Mouse (Mus musculus) C2C12 (cell line): ENCODE measurements around the gene Klf12. TPM values are rescaled to one million over a fixed set of nuclear protein-coding genes. Genes with fewer than 3 reads are reported as not detected.
"Not testable (repeated sequence)": the region's sequence is repeated elsewhere in the genome, so short reads cannot be mapped to it uniquely, and the experiment has no call there.

Experiments used
- H3K27me3 ChIP-seq: one replicate; pipeline ENCODE4 v1.6.1; 2011; ENCODE audit not compliant: control insufficient read depth, insufficient read depth, insufficient read length
- H3K36me3 ChIP-seq: one replicate; pipeline ENCODE4 v1.6.1; 2011; ENCODE audit not compliant: control insufficient read depth, insufficient read depth
- H3K4me3 ChIP-seq: one replicate; pipeline ENCODE4 v1.5.1; 2011; ENCODE audit warnings: mild to moderate bottlenecking, control low read depth; ENCODE audit not compliant: poor library complexity, insufficient read depth, severe bottlenecking
- H3K79me2 ChIP-seq: one replicate; pipeline ENCODE4 v1.6.1; 2011; ENCODE audit not compliant: control insufficient read depth, insufficient read depth
- H3K79me3 ChIP-seq: one replicate; pipeline ENCODE4 v1.6.1; 2011; ENCODE audit warnings: low read depth, control low read depth
- H3ac ChIP-seq: one replicate; pipeline ENCODE3; 2011; ENCODE audit warnings: low read depth; ENCODE audit not compliant: control insufficient read depth, insufficient read length
- CEBPB ChIP-seq: IDR thresholded peaks from one replicate; pipeline ENCODE4 v1.6.1; 2011; ENCODE audit warnings: low read depth, mild to moderate bottlenecking, control low read depth, moderate library complexity
- CTCF ChIP-seq: IDR thresholded peaks from one replicate; pipeline ENCODE4 v1.5.1; 2011; ENCODE audit not compliant: control insufficient read depth, insufficient read depth, insufficient read length
- FOSL1 ChIP-seq: IDR thresholded peaks from one replicate; pipeline ENCODE4 v1.8.0; 2011; ENCODE audit warnings: mild to moderate bottlenecking, low read length; ENCODE audit not compliant: poor library complexity, insufficient read depth, severe bottlenecking
- MAX ChIP-seq: IDR thresholded peaks from one replicate; pipeline ENCODE4 v1.6.1; 2011; ENCODE audit warnings: mild to moderate bottlenecking, control low read depth
- MYOD1 ChIP-seq: IDR thresholded peaks from one replicate; pipeline ENCODE4 v1.6.1; 2011; ENCODE audit warnings: low read depth; ENCODE audit not compliant: control insufficient read depth, insufficient read length
- MYOG ChIP-seq: IDR thresholded peaks from one replicate; pipeline ENCODE4 v1.6.1; 2011; ENCODE audit not compliant: control insufficient read depth, insufficient read length; ENCODE audit errors: extremely low read depth
- USF1 ChIP-seq: IDR thresholded peaks from one replicate; pipeline ENCODE4 v1.6.1; 2011; ENCODE audit warnings: low read depth, mild to moderate bottlenecking, control low read depth, moderate library complexity
- polyA plus RNA-seq: library from polyadenylated mRNA; unstranded; fragments of >200 nt; fragmentation: generic; extraction: Trizol; gene quantifications from one replicate; pipeline ENCODE4 v1.2.1, GENCODE M21; 2012; ENCODE audit warnings: missing spikeins

Gene Klf12
- polyA plus RNA-seq, 1 experiment, result 1.2 TPM

DNA sequence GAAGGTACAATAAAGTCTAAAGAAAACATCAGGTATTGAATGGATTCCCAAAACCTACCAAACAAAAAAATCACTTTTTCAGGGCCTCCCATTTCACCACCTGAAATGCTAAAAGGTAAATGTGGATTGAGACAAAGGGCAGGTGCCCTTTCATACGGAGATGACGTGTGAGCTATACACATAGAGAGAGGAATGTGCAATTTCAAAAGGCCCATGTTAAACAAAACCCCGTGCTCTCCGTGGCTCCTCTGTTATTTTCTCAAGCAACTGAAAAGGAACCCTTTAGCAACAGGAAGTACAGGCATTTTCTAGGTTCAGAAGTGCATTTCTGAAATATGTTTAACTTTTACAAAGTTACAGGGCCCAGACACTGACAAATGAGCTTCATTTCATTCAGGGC is 399.4 kb downstream of the Klf12 start:
- no peaks in the 10 kb centered on the region for H3K79me2 ChIP-seq
- H3K27me3 ChIP-seq, result no peaks in the 10 kb centered on the region
- H3K36me3 ChIP-seq, result no peaks in the 10 kb centered on the region
- no peaks in the 10 kb centered on the region for H3K79me3 ChIP-seq
- TF ChIP-seq FOSL1 (no peak), MYOG (no peak), MAX (no peak), USF1 (no peak), MYOD1 (no peak), CTCF (no peak), CEBPB (no peak)
- H3K4me3 ChIP-seq, result no peak overlapping the region
- no peak overlapping the region for H3ac ChIP-seq

DNA sequence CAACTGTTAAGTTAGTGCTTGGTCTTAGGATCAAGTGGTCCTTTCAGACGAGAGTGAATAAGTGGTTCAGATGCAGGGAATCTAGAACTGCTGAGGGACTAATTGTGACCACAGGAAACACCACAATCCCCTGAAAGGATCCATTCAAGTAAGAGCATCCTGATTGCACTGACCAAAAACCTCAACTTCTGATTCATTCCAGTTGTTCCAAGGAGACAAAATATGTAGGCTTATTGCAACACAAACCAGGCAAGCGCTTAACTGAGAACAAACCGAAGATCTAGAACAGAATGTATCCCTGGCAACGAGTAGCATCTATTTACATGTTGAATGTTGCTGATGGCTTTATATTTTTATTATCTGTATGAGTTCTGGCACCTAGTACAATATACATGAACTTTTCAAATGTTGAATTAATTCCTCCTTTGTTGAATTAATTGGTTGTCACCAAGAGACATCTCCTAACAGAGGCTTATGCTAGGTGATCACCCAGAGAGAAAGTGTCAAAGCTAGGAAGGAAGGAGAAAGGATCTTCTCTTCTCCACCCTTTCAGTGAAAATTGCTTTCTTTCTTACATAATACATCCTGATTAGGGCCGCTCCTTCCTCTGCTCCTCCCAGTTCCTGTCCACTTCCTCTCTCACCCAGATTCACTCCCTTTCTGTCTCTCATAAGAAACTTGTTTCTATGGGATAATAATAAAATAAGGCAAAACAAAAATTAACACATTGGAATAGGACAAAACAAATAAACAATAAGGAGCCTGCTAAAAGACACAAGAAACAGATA is 407.5 kb downstream of the Klf12 start:
- no peaks in the 10 kb centered on the region for H3K27me3 ChIP-seq
- no peaks in the 10 kb centered on the region for H3K36me3 ChIP-seq
- H3ac ChIP-seq, result no peak overlapping the region
- no peak overlapping the region for H3K4me3 ChIP-seq
- no peaks in the 10 kb centered on the region for H3K79me3 ChIP-seq
- TF ChIP-seq CEBPB (peak; percentile 90), MAX (no peak)
- H3K79me2 ChIP-seq, result no peaks in the 10 kb centered on the region

DNA sequence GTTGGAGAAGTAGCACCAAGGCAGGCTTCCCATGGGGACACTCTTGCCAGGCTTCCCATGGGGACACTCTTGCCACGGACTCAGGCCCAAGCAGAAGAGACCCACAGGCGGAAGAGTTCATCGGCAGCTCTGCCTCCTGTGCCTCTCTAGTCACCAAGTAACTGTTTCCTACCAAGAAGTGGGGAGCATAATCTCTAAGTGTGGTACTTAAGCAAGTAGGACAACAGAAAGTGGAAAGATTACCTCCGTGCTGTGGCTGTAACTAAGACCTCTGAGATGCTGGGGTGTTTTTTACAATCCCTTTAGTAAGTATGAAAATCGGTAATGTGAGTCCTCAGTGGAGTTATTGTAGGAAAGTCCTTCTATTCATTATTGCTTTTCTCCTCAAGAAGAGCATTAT is 410.8 kb downstream of the Klf12 start:
- Histone ChIP-seq H3K36me3 (no peaks in the 10 kb centered on the region), H3K79me2 (no peaks in the 10 kb centered on the region), H3K27me3 (no peaks in the 10 kb centered on the region), H3K4me3 (no peak overlapping the region), H3K79me3 (no peaks in the 10 kb centered on the region), H3ac (no peak overlapping the region)
- no peak for TF ChIP-seq CEBPB
- TF ChIP-seq USF1, result no peak
- no peak for TF ChIP-seq MAX

DNA sequence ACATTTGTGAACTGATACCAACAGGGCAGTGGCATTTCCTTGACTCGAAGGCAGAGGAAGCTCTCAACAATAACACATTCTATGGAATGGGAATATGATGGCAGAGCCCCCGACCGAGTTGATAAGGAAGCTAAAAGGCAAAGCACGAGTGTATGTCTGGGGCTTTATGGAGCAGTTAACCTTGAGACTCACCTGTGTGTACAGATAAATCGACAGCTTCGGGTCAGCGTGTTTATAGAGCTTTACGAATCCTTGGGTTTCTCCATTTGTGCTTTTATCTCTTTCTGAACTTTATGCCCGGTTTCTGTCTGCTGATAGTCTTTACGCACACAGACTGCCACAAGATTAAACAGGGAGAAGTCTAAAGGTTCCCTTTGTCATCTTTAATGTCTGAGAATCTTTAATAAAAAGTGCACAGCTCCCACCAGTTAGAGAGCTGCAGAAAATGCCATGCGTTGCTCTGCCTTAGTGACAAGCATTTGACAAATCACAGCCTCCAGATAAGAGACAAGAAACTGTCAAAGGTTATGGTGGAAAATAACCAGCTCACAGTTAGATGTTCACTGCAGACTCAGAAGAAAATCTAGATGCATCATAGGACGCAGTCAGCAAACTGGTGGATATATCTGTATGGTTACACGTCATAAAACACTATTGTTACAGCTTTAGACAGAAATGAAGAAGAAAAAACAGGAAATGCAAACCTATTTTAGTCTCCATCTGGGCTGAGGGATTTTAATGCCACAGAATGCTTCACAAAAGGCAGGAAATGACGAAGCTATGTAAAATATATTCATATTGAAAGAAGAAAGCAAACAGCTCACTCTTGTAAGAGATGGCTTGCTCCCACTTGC is 428.1 kb downstream of the Klf12 start:
- Histone ChIP-seq H3K27me3 (no peaks in the 10 kb centered on the region), H3K79me2 (no peaks in the 10 kb centered on the region), H3K79me3 (no peaks in the 10 kb centered on the region), H3ac (no peak overlapping the region), H3K4me3 (no peak overlapping the region), H3K36me3 (no peaks in the 10 kb centered on the region)
- TF ChIP-seq USF1 (no peak), MYOG (no peak), MAX (no peak), CEBPB (no peak), CTCF (no peak), FOSL1 (no peak), MYOD1 (no peak)

DNA sequence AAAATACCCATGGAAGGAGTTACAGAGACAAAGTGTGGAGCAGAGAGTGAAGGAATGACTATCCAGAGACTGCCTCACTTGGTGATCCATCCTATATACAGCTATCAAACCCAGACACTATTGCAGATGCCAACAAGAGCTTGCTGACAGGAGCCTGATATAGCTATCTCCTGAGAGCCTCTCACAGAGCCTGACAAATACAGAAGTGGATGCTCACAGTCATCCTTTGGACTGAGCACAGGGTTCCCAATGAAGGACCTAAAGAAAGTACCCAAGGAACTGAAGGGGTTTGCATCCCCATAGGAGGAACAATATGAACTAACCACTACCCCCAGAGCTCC is 430.0 kb downstream of the Klf12 start:
- H3ac ChIP-seq, H3K4me3 ChIP-seq, H3K79me3 ChIP-seq, H3K36me3 ChIP-seq, H3K79me2 ChIP-seq, H3K27me3 ChIP-seq: not testable (repeated sequence)

DNA sequence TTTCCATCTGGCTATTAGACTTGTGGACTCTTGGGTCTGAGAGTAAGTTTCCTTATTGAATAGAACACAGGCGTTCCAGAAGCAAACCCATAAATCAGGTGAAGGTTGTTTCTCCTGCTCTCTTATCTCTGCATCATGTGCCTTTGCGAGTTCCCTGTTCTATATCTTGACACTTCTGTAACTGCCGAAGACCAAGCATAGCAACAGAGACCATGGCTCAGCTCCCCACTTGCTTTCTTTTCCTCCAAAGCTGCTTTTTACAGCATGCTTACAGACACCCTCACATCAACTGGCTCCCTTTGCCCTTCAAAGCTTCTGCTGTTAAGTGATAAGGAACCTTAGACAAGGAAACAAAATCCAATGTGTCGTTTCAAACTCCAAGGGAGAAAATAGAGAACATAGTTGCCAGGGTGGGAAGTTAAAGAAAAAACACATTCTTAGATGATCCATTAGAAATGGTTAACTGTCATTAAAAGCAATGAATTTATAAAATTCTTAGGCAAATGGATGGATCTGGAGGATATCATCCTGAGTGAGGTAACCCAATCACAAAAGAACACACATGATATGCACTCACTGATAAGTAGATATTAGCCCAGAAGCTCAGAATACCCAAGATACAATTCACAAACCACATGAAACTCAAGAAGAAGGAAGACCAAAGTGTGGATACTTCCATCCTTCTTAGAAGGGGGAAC is 430.6 kb downstream of the Klf12 start:
- H3ac ChIP-seq, H3K79me2 ChIP-seq, H3K36me3 ChIP-seq, H3K27me3 ChIP-seq, H3K4me3 ChIP-seq, H3K79me3 ChIP-seq: not testable (repeated sequence)
